Mouse (Mus musculus) liver, embryonic 15.5 days (tissue): ENCODE measurements at regions not wholly inside any gene's neighbourhood (a gene's known extent, or its start where the extent isn't known, plus 50 kb on each side); places are given as distances from the start of the nearest gene placed in this dataset.

Experiments used
- ATAC-seq: fragments of 200-750 bp; cut with Nextera tagmentation; 2 replicates; pipeline ENCODE4 v1.8.0; 2017; ENCODE audit warnings: moderate number of reproducible peaks, mild to moderate bottlenecking, moderate library complexity; ENCODE audit not compliant: insufficient read depth
- H3K27ac ChIP-seq: fragments of 300-500 bp; sonication (generic); replicated peaks from 2 replicates; pipeline ENCODE4 v1.5.1; 2015; ENCODE audit warnings: mild to moderate bottlenecking, inconsistent platforms
- H3K27me3 ChIP-seq: fragments of 300-500 bp; sonication (generic); 2 replicates; pipeline ENCODE4 v1.6.1; 2015; ENCODE audit warnings: mild to moderate bottlenecking, inconsistent platforms
- H3K36me3 ChIP-seq: fragments of 300-500 bp; sonication (generic); replicated peaks from 2 replicates; pipeline ENCODE4 v1.6.1; 2015; ENCODE audit warnings: moderate library complexity, mild to moderate bottlenecking, inconsistent platforms
- H3K4me1 ChIP-seq: fragments of 300-500 bp; sonication (generic); replicated peaks from 2 replicates; pipeline ENCODE4 v1.6.1; 2015; ENCODE audit warnings: inconsistent platforms
- H3K4me2 ChIP-seq: fragments of 300-500 bp; sonication (generic); 2 replicates; pipeline ENCODE4 v1.6.1; 2015; ENCODE audit warnings: moderate library complexity, mild to moderate bottlenecking, inconsistent platforms
- H3K4me3 ChIP-seq: fragments of 300-500 bp; sonication (generic); replicated peaks from 2 replicates; pipeline ENCODE4 v1.5.1; 2015; ENCODE audit warnings: mild to moderate bottlenecking, inconsistent platforms
- H3K9ac ChIP-seq: fragments of 300-500 bp; sonication (generic); 2 replicates; pipeline ENCODE4 v1.6.1; 2015; ENCODE audit warnings: moderate library complexity, mild to moderate bottlenecking, inconsistent platforms
- H3K9me3 ChIP-seq: fragments of 300-500 bp; sonication (generic); replicated peaks from 2 replicates; pipeline ENCODE4 v1.6.1; 2016; ENCODE audit warnings: inconsistent platforms
- WGBS: fragments of 180-500 bp; shearing (Covaris S2); methylation state at CpG from one replicate; pipeline ENCODE4 v1.1.7; 2015; ENCODE audit warnings: mixed read lengths; ENCODE audit not compliant: insufficient replicate concordance; 5-methylcytosine and 5-hydroxymethylcytosine counted together

DNA sequence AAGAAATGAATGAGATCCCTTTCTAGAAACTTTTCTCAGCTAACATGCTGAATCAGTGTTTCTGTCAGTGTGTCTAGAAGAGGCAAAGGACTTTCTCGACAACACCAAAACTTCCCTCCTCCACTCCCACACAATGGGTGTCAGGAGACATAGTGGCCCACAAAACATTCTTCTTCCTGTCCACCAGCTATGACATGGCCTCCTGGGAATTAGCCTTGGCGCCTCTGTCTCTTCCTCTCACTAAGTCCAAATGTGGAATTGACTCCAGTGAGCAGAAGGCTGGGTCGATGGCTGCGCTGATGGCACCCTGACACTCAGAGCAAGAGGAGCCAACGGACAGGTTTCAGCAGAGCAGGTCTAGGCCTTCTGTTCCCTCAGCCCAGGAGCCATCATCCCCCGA lies 205.2 kb upstream of the Egln3 start:
- no peak for ATAC-seq
- Histone ChIP-seq H3K9me3 (no peaks in the 10 kb centered on the region), H3K4me2 (no peak overlapping the region), H3K4me3 (no peak overlapping the region), H3K4me1 (no peaks in the 10 kb centered on the region), H3K9ac (no peak overlapping the region), H3K27me3 (no peaks in the 10 kb centered on the region), H3K27ac (no peak overlapping the region), H3K36me3 (no peaks in the 10 kb centered on the region)
- WGBS = 62% methylated on average over 6 of the region's 6 CpGs

DNA sequence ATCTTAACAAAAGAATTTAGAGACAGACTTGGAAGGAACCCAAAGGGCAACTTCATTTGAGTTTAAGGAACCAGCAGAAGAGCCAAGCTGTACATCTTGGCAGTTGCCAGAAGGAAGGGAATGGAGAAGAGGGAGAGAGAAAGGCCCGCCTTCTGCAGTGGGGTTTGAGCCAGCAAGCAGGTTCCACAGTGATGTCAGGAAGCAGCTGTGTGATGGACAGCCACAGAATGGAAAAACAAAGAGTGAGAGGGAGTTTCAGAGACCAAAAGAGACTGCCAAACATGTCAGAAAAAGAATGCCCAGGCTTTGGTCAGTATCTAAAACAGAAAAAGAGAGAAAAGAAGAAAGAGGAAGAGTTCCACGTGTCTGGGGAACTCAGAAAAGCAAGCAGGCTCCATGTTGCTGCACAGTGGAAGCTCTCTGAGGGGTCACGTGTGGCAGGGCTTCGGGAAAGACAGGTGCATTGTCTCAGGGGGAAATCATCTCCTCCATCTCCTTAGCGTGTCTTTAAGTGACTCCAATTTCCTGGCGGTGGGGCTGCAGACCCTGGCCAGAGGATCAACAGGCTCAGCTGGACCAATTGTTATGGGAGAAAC lies 203.7 kb upstream of the Egln3 start:
- Histone ChIP-seq H3K27me3 (no peaks in the 10 kb centered on the region), H3K4me2 (no peak overlapping the region), H3K9me3 (no peaks in the 10 kb centered on the region), H3K27ac (no peak overlapping the region), H3K4me1 (no peaks in the 10 kb centered on the region), H3K4me3 (no peak overlapping the region), H3K36me3 (no peaks in the 10 kb centered on the region), H3K9ac (no peak overlapping the region)
- no peak for ATAC-seq
- WGBS = 34% methylated on average over 6 of the region's 6 CpGs

GRCm38 (mm10) chr12:54405066-54405465 lies 201.4 kb upstream of the Egln3 start:
- Histone ChIP-seq H3K27ac (no peak overlapping the region), H3K27me3 (no peaks in the 10 kb centered on the region), H3K4me1 (no peaks in the 10 kb centered on the region), H3K36me3 (no peaks in the 10 kb centered on the region), H3K9me3 (no peaks in the 10 kb centered on the region), H3K4me3 (no peak overlapping the region), H3K9ac (no peak overlapping the region), H3K4me2 (no peak overlapping the region)
- WGBS = 53% methylated on average over 14 of the region's 14 CpGs
- ATAC-seq = no peak

GRCm38 (mm10) chr12:54402591-54402990 lies 198.9 kb upstream of the Egln3 start:
- Histone ChIP-seq H3K4me1 (no peaks in the 10 kb centered on the region), H3K27me3 (no peaks in the 10 kb centered on the region), H3K36me3 (no peaks in the 10 kb centered on the region), H3K9me3 (no peaks in the 10 kb centered on the region), H3K4me2 (no peak overlapping the region), H3K4me3 (no peak overlapping the region), H3K9ac (no peak overlapping the region), H3K27ac (no peak overlapping the region)
- ATAC-seq = no peak
- 50% methylated on average over 6 of the region's 6 CpGs for WGBS

GRCm38 (mm10) chr12:54401665-54402064 lies 198.0 kb upstream of the Egln3 start:
- Histone ChIP-seq H3K4me1 (no peaks in the 10 kb centered on the region), H3K9me3 (no peaks in the 10 kb centered on the region), H3K9ac (no peak overlapping the region), H3K4me3 (no peak overlapping the region), H3K27me3 (no peaks in the 10 kb centered on the region), H3K36me3 (no peaks in the 10 kb centered on the region), H3K27ac (no peak overlapping the region), H3K4me2 (no peak overlapping the region)
- WGBS = 57% methylated on average over 1 of the region's 1 CpGs
- ATAC-seq = no peak

GRCm38 (mm10) chr12:54400084-54400483 lies 196.4 kb upstream of the Egln3 start:
- Histone ChIP-seq H3K36me3 (no peaks in the 10 kb centered on the region), H3K4me1 (no peaks in the 10 kb centered on the region), H3K27ac (no peak overlapping the region), H3K4me3 (no peak overlapping the region), H3K4me2 (no peak overlapping the region), H3K27me3 (no peaks in the 10 kb centered on the region), H3K9ac (no peak overlapping the region), H3K9me3 (no peaks in the 10 kb centered on the region)
- no peak for ATAC-seq
- 71% methylated on average over 5 of the region's 5 CpGs for WGBS

- H3K27ac ChIP-seq = no peak overlapping the region
- no peaks in the 10 kb centered on the region for H3K4me1 ChIP-seq
- no peak overlapping the region for H3K4me3 ChIP-seq
- no peaks in the 10 kb centered on the region for H3K27me3 ChIP-seq
- ATAC-seq = no peak
- 27% methylated on average over 6 of the region's 6 CpGs for WGBS
- no peak overlapping the region for H3K9ac ChIP-seq
- no peaks in the 10 kb centered on the region for H3K9me3 ChIP-seq
- H3K36me3 ChIP-seq = no peaks in the 10 kb centered on the region
- no peak overlapping the region for H3K4me2 ChIP-seq
Observed at GRCm38 (mm10) chr12:54398080-54398479, 194.4 kb upstream of the Egln3 start.

DNA sequence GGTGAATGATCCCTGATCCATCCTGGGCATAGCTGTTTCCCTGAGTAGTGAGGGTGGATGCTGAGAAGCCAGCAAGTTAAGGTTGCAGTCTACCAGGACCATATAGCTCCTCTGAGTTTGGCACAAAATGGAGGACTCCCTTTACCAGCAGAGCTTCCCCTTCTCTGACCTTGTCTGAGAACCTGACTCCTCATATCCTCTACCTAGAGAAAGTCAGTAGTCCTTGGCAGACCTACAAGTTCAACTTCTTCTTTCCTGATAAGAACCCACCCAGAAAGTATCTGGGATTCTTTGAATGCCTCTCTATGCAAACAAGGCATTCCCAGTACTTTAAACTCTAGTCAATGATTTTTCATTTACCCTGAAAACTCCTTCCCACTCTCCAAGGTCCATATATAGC lies 193.3 kb upstream of the Egln3 start:
- ATAC-seq = no peak
- H3K4me1 ChIP-seq = no peaks in the 10 kb centered on the region
- no peaks in the 10 kb centered on the region for H3K27me3 ChIP-seq
- no peaks in the 10 kb centered on the region for H3K36me3 ChIP-seq
- H3K27ac ChIP-seq = no peak overlapping the region
- no peaks in the 10 kb centered on the region for H3K9me3 ChIP-seq
- no peak overlapping the region for H3K9ac ChIP-seq
- no peak overlapping the region for H3K4me3 ChIP-seq
- no peak overlapping the region for H3K4me2 ChIP-seq

GRCm38 (mm10) chr12:54396341-54396740 lies 192.7 kb upstream of the Egln3 start:
- H3K27ac ChIP-seq = no peak overlapping the region
- no peak for ATAC-seq
- 51% methylated on average over 5 of the region's 5 CpGs for WGBS

DNA sequence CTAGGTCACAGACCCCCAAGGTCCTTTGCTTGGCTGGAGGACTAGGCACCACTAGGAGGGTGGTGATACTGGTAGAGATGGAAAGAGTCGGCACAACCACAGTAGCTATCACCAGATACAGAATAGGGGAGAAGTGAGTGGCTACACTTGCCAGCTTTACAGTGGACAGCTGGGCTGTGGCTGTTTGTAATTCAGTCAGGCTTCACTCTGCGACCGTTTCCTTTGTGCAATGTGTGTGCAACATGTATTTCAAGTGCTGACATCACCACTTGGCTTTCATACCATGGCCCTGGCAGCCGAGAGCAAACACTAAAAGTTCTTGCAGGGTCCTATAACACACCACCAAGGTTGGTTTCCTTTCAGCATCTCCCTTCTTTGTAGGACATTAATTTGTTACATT lies 181.7 kb upstream of the Egln3 start:
- Histone ChIP-seq H3K4me2 (no peak overlapping the region), H3K9ac (no peak overlapping the region), H3K27ac (no peak overlapping the region), H3K4me1 (no peaks in the 10 kb centered on the region), H3K4me3 (no peak overlapping the region), H3K36me3 (no peaks in the 10 kb centered on the region), H3K27me3 (no peaks in the 10 kb centered on the region), H3K9me3 (no peaks in the 10 kb centered on the region)
- WGBS = 46% methylated on average over 4 of the region's 4 CpGs
- ATAC-seq = no peak

More at GRCm38 (mm10) chr12:54396341-54396740, 192.7 kb upstream of the Egln3 start:
- Histone ChIP-seq H3K9me3 (no peaks in the 10 kb centered on the region), H3K36me3 (no peaks in the 10 kb centered on the region), H3K4me3 (no peak overlapping the region), H3K27me3 (no peaks in the 10 kb centered on the region), H3K9ac (no peak overlapping the region), H3K4me1 (no peaks in the 10 kb centered on the region), H3K4me2 (no peak overlapping the region)

- no peaks in the 10 kb centered on the region for H3K27me3 ChIP-seq
- H3K9ac ChIP-seq = no peak overlapping the region
- no peak for ATAC-seq
- H3K9me3 ChIP-seq = no peaks in the 10 kb centered on the region
- H3K27ac ChIP-seq = no peak overlapping the region
- H3K4me1 ChIP-seq = no peaks in the 10 kb centered on the region
- H3K4me2 ChIP-seq = no peak overlapping the region
- no peaks in the 10 kb centered on the region for H3K36me3 ChIP-seq
- no peak overlapping the region for H3K4me3 ChIP-seq
- WGBS = 57% methylated on average over 3 of the region's 3 CpGs
Observed at GRCm38 (mm10) chr12:54384116-54384515, 180.5 kb upstream of the Egln3 start.

DNA sequence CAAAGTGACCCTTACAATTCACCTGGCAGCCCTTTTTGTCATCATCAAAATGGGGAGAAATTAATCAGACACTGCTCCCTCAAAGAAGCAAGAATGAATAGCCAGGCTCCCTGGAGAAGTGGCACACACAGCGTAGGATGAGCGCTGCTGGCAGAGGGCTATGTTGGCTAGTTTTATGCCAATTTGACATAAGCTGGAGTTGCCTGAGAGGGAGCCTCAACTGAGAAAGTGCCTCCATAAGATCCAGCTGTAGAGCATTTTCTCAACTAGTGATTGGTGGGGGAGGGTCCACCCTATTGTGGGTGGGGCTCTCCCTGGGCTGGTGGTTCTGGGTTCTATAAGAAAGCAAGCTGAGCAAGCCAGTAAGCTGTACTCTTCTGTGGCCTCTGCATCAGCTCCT lies 179.3 kb upstream of the Egln3 start:
- H3K9me3 ChIP-seq = no peaks in the 10 kb centered on the region
- 86% methylated on average over 2 of the region's 2 CpGs for WGBS

More for the DNA sequence above, 179.3 kb upstream of the Egln3 start:
- Histone ChIP-seq H3K4me2 (no peak overlapping the region), H3K9ac (no peak overlapping the region), H3K27ac (no peak overlapping the region), H3K4me1 (no peaks in the 10 kb centered on the region), H3K4me3 (no peak overlapping the region), H3K36me3 (no peaks in the 10 kb centered on the region), H3K27me3 (no peaks in the 10 kb centered on the region)
- no peak for ATAC-seq
